Mouse (Mus musculus): ENCODE results near the gene Yes1.
A peak's percentile ranks its signal among the peaks of the same experiment; 100 is the strongest.
"Not testable (repeated sequence)": the region's sequence is repeated elsewhere in the genome, so short reads cannot be mapped to it uniquely, and the experiment has no call there.

Yes1 gene

GRCm38 (mm10) chr5:32610801-32611340 lies at the start of gene Yes1:
Gene Yes1 (plus strand): TSS chr5:32611171.
- DNase-seq (ENCODE audit: low spot score): peak; percentile 76

GRCm38 (mm10) chr5:32564697-32565096 lies 46.3 kb upstream of the Yes1 start:
- no peak for DNase-seq (ENCODE audit: low spot score)

- DNase-seq (ENCODE audit: low spot score): no peak
Observed at GRCm38 (mm10) chr5:32571802-32572201, 39.2 kb upstream of the Yes1 start.

GRCm38 (mm10) chr5:32588136-32588535 lies 22.8 kb upstream of the Yes1 start:
- DNase-seq (ENCODE audit: low spot score): peak; percentile 11

GRCm38 (mm10) chr5:32593793-32594192 lies 17.2 kb upstream of the Yes1 start:
- DNase-seq (ENCODE audit: low spot score): peak; percentile 12

GRCm38 (mm10) chr5:32594358-32594757 lies 16.6 kb upstream of the Yes1 start:
- no peak for DNase-seq (ENCODE audit: low spot score)

GRCm38 (mm10) chr5:32605911-32606310 lies 5.1 kb upstream of the Yes1 start:
- no peak for DNase-seq (ENCODE audit: low spot score)

GRCm38 (mm10) chr5:32607776-32608355 lies 3.1 kb upstream of the Yes1 start:
- peak; percentile 2 for DNase-seq (ENCODE audit: low spot score)

GRCm38 (mm10) chr5:32608516-32608915 lies 2.5 kb upstream of the Yes1 start:
- no peak for DNase-seq (ENCODE audit: low spot score)

GRCm38 (mm10) chr5:32610064-32610800 lies 739 bp upstream of the Yes1 start:
- DNase-seq (ENCODE audit: low spot score): peak; percentile 56

GRCm38 (mm10) chr5:32611341-32611961 lies 480 bp downstream of the Yes1 start:
- peak; percentile 16 for DNase-seq (ENCODE audit: low spot score)

- DNase-seq (ENCODE audit: low spot score): no peak
Observed at GRCm38 (mm10) chr5:32614291-32614690, 3.3 kb downstream of the Yes1 start.

- no peak for DNase-seq (ENCODE audit: low spot score)
Observed at GRCm38 (mm10) chr5:32614691-32615090, 3.7 kb downstream of the Yes1 start.

GRCm38 (mm10) chr5:32616489-32616888 lies 5.5 kb downstream of the Yes1 start:
- not testable (repeated sequence) for DNase-seq (ENCODE audit: low spot score)

GRCm38 (mm10) chr5:32617851-32618250 lies 6.9 kb downstream of the Yes1 start:
- no peak for DNase-seq (ENCODE audit: low spot score)

- DNase-seq (ENCODE audit: low spot score): no peak
Observed at GRCm38 (mm10) chr5:32623649-32624048, 12.7 kb downstream of the Yes1 start.

- no peak for DNase-seq (ENCODE audit: low spot score)
Observed at GRCm38 (mm10) chr5:32624777-32625176, 13.8 kb downstream of the Yes1 start.

- no peak for DNase-seq (ENCODE audit: low spot score)
Observed at GRCm38 (mm10) chr5:32633185-32633584, 22.2 kb downstream of the Yes1 start.

- peak; percentile 1 for DNase-seq (ENCODE audit: low spot score)
Observed at GRCm38 (mm10) chr5:32657386-32657785, 46.4 kb downstream of the Yes1 start.

- no peak for DNase-seq (ENCODE audit: low spot score)
Observed at GRCm38 (mm10) chr5:32682475-32682874, 71.5 kb downstream of the Yes1 start.

GRCm38 (mm10) chr5:32693411-32693810 lies 82.4 kb downstream of the Yes1 start:
- no peak for DNase-seq (ENCODE audit: low spot score)

- DNase-seq (ENCODE audit: low spot score): no peak
Observed at GRCm38 (mm10) chr5:32697208-32697867, 86.4 kb downstream of the Yes1 start.

Data from T-cell, adult 2 months (primary cell).